Mouse (Mus musculus) layer of hippocampus, postnatal 14 days (tissue): ENCODE data around the gene Pphln1. TPM values are rescaled to one million over a fixed set of nuclear protein-coding genes. Genes with fewer than 3 reads are reported as not detected.
"Not testable (repeated sequence)": the region's sequence is repeated elsewhere in the genome, so short reads cannot be mapped to it uniquely, and the experiment has no call there.

Experiments used
- DNase-seq, 2 experiments: peaks; one replicate each; pipeline ENCODE4 v3.0.0; 2021 to 2022; ENCODE audit warnings: low spot score in 2 of 2, mixed read lengths in 1 of 2
- long read RNA-seq, 2 experiments: library from polyadenylated mRNA; stranded (forward); transcript quantifications; one replicate each; pipeline ENCODE4 v2.0.0; 2021
- total RNA-seq, 2 experiments: library from RNA; stranded (reverse); gene quantifications; 2 replicates each; pipeline ENCODE4 v1.2.3; 2021

Pphln1 gene
- 10 to 100 TPM; 35.9 to 37.9 TPM for total RNA-seq
- long read RNA-seq, experiment 1, partial matches to known transcripts: 0 of 7 reads
- long read RNA-seq, experiment 1, other reads (novel, unspliced or antisense): 6 of 7 reads
- long read RNA-seq, experiment 2, transcript Pphln1-203 (8 exons, 1,154 nt): major isoform, 6 of 15 reads
- long read RNA-seq, experiment 2, partial matches to known transcripts: 1 of 15 reads
- long read RNA-seq, experiment 2, other reads (novel, unspliced or antisense): 8 of 15 reads

- DNase-seq: peak; percentile 79 to 82
Measured at GRCm38 (mm10) chr15:93397826-93398698, at the start of gene Pphln1, which contains the start of gene Zcrb1. Gene Pphln1 (plus strand): TSS chr15:93398350. Gene Zcrb1 (minus strand): TSS chr15:93398334.

- no peak for DNase-seq
Measured at GRCm38 (mm10) chr15:93358346-93359095, 39.6 kb upstream of the Pphln1 start.

- DNase-seq: no peak
Measured at GRCm38 (mm10) chr15:93365561-93365960, 32.6 kb upstream of the Pphln1 start.

GRCm38 (mm10) chr15:93368558-93368957 is 29.6 kb upstream of the Pphln1 start:
- DNase-seq: no peak

GRCm38 (mm10) chr15:93371838-93372237 is 26.3 kb upstream of the Pphln1 start:
- DNase-seq: no peak

GRCm38 (mm10) chr15:93372525-93373119 is 25.5 kb upstream of the Pphln1 start:
- not testable (repeated sequence) for DNase-seq

GRCm38 (mm10) chr15:93375696-93376095 is 22.5 kb upstream of the Pphln1 start:
- no peak for DNase-seq

- no peak for DNase-seq
Measured at GRCm38 (mm10) chr15:93379177-93379576, 19.0 kb upstream of the Pphln1 start.

- DNase-seq: no peak
Measured at GRCm38 (mm10) chr15:93381337-93381736, 16.8 kb upstream of the Pphln1 start.

- no peak for DNase-seq
Measured at GRCm38 (mm10) chr15:93397269-93397668, 881 bp upstream of the Pphln1 start.

GRCm38 (mm10) chr15:93398699-93399540 is 770 bp downstream of the Pphln1 start:
- no peak for DNase-seq

GRCm38 (mm10) chr15:93401446-93401845 is 3.3 kb downstream of the Pphln1 start:
- DNase-seq: no peak

GRCm38 (mm10) chr15:93402730-93403129 is 4.6 kb downstream of the Pphln1 start:
- no peak for DNase-seq

GRCm38 (mm10) chr15:93404849-93405248 is 6.7 kb downstream of the Pphln1 start:
- no peak for DNase-seq

- DNase-seq: no peak
Measured at GRCm38 (mm10) chr15:93405446-93405986, 7.4 kb downstream of the Pphln1 start.

GRCm38 (mm10) chr15:93406492-93406891 is 8.3 kb downstream of the Pphln1 start:
- DNase-seq: no peak

GRCm38 (mm10) chr15:93412445-93412844 is 14.3 kb downstream of the Pphln1 start:
- DNase-seq: no peak

GRCm38 (mm10) chr15:93414456-93414855 is 16.3 kb downstream of the Pphln1 start:
- no peak for DNase-seq

GRCm38 (mm10) chr15:93416300-93416699 is 18.1 kb downstream of the Pphln1 start:
- no peak for DNase-seq

- no peak for DNase-seq
Measured at GRCm38 (mm10) chr15:93420596-93420995, 22.4 kb downstream of the Pphln1 start.
